8 mouse cellular contexts compared by ENCODE assay signal in the genomic region with DNA sequence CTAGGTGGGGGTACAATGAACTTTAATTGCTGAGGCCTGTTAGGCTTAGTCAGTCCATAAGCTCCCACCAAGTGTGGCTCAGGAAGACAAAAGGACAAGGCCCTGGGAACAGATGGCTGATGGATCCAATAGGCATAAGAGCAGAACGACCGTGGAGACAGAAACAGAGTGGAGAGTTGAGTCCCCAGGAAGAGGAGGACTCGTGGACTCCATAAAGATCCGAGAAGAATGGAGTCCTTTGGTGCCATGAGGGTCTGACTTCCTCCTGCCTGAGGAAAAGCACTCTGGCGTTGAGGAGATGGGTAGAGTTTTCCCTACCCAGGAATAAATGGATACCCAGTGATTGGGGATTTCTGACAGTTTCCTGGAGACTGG. TPM values are rescaled to one million over a fixed set of nuclear protein-coding genes. Genes with fewer than 3 reads are reported as not detected.
DNase-seq lines count a peak whose midpoint lies in the region; ATAC-seq and TF ChIP-seq lines count a peak whose summit lies in the region.

No protein-coding gene starts in this region.

- H3K9ac ChIP-seq in embryonic facial prominence, embryonic 11.5 days (replicated peaks; ENCODE audit: low read length), result peak overlapping the region; percentile 92
- peak overlapping the region; percentile 77; the same call in 1 of the 2 replicates for H3K9ac ChIP-seq in intestine, embryonic 14.5 days (ENCODE audit: low read length)
- H3K9ac ChIP-seq in neural tube, embryonic 11.5 days (ENCODE audit: low read length), result peak overlapping the region; percentile 95

- H3K4me2 ChIP-seq in embryonic facial prominence, embryonic 11.5 days (ENCODE audit: low read depth, low read length), result peak overlapping the region; percentile 97
- peak overlapping the region; percentile 84 for H3K4me2 ChIP-seq in intestine, embryonic 14.5 days (ENCODE audit: low read length)
- H3K4me2 ChIP-seq in neural tube, embryonic 11.5 days (ENCODE audit: low read depth), result peak overlapping the region; percentile 90

- no peak for ATAC-seq in embryonic facial prominence, embryonic 11.5 days (replicated peaks; ENCODE audit: insufficient number of reproducible peaks, low FRiP score, low TSS enrichment, low read depth)
- no peak for ATAC-seq in intestine, embryonic 14.5 days (replicated peaks; ENCODE audit: low FRiP score, low TSS enrichment, low read depth)
- 0 out of 2 replicates have a peak, but pooled peaks have one; percentile 28 for ATAC-seq in neural tube, embryonic 11.5 days (ENCODE audit: insufficient read depth, low FRiP score, low TSS enrichment)

- H3K4me1 ChIP-seq in kidney, adult 2 months (ENCODE audit: control insufficient read depth, insufficient read depth, low read length), result no peaks in the 10 kb centered on the region; the same call in 1 of the 2 replicates
- H3K4me1 ChIP-seq in embryonic facial prominence, embryonic 11.5 days (ENCODE audit: control insufficient read depth, insufficient read depth, low read length), result peaks cover 9% of the 10 kb centered on the region; the same call in 1 of the 2 replicates
- H3K4me1 ChIP-seq in intestine, embryonic 14.5 days (replicated peaks; ENCODE audit: control insufficient read depth, insufficient read depth, low read length), result peaks cover 24% of the 10 kb centered on the region
- H3K4me1 ChIP-seq in neural tube, embryonic 11.5 days (ENCODE audit: control insufficient read depth, insufficient read depth, low read length), result peaks cover 16% of the 10 kb centered on the region

- 46% methylated on average over 5 of the region's 5 CpGs for WGBS in kidney, adult 2 months
- 20% methylated on average over 5 of the region's 5 CpGs for WGBS in embryonic facial prominence, embryonic 11.5 days
- WGBS in intestine, embryonic 14.5 days, result 28% methylated on average over 5 of the region's 5 CpGs
- 15% methylated on average over 5 of the region's 5 CpGs for WGBS in neural tube, embryonic 11.5 days

- no peak for TF ChIP-seq CTCF in kidney, adult 2 months (conservative IDR thresholded peaks at IDR 0.05; ENCODE audit: insufficient read depth, insufficient read length, low read depth, low read length)

- H3K36me3 ChIP-seq in kidney, adult 2 months (ENCODE audit: control insufficient read depth, insufficient read depth, low read length), result no peaks in the 10 kb centered on the region
- H3K36me3 ChIP-seq in embryonic facial prominence, embryonic 11.5 days (replicated peaks; ENCODE audit: control insufficient read depth, insufficient read depth, low read depth, low read length), result no peaks in the 10 kb centered on the region
- H3K36me3 ChIP-seq in intestine, embryonic 14.5 days (ENCODE audit: control insufficient read depth, insufficient read depth, low read length), result no peaks in the 10 kb centered on the region
- H3K36me3 ChIP-seq in neural tube, embryonic 11.5 days (ENCODE audit: control insufficient read depth, insufficient read depth, low read length), result no peaks in the 10 kb centered on the region

- H3K27me3 ChIP-seq in kidney, adult 2 months (replicated peaks; ENCODE audit: control insufficient read depth, insufficient read depth, low read length), result no peaks in the 10 kb centered on the region
- H3K27me3 ChIP-seq in embryonic facial prominence, embryonic 11.5 days (ENCODE audit: control insufficient read depth, insufficient read depth, low read length), result no peaks in the 10 kb centered on the region; the same call in 1 of the 2 replicates
- no peaks in the 10 kb centered on the region for H3K27me3 ChIP-seq in intestine, embryonic 14.5 days (replicated peaks; ENCODE audit: control insufficient read depth, insufficient read depth, low read length)
- H3K27me3 ChIP-seq in neural tube, embryonic 11.5 days (ENCODE audit: control insufficient read depth, insufficient read depth, low read length), result 0 out of 2 replicates have a peak, but pooled peaks cover 2% of the 10 kb centered on the region

- DNase-seq in kidney, adult 18-20 months, result peak; percentile 25
- no peak for DNase-seq in kidney, adult 2 months
- DNase-seq in embryonic facial prominence, embryonic 11.5 days (ENCODE audit: low spot score), result no peak
- DNase-seq in intestine, embryonic 14.5 days (ENCODE audit: low spot score), result no peak
- DNase-seq in neural tube, embryonic 11.5 days (ENCODE audit: low spot score), result peak; percentile 45
- DNase-seq in adrenal gland, postnatal 14 days, result no peak
- DNase-seq in yolk sac, embryonic 10.5 days (ENCODE audit: low spot score), result no peak
- no peak for DNase-seq in gastrocnemius, postnatal 25 days

- no peak overlapping the region for H3K4me3 ChIP-seq in kidney, adult 2 months (ENCODE audit: insufficient read depth, low read depth, low read length)
- peak overlapping the region; percentile 69 for H3K4me3 ChIP-seq in embryonic facial prominence, embryonic 11.5 days (ENCODE audit: low read depth, low read length)
- H3K4me3 ChIP-seq in intestine, embryonic 14.5 days (ENCODE audit: low read depth, low read length), result peak overlapping the region; percentile 57
- H3K4me3 ChIP-seq in neural tube, embryonic 11.5 days (ENCODE audit: low read depth, low read length), result peak overlapping the region; percentile 63; the same call in 1 of the 2 replicates

- no peaks in the 10 kb centered on the region for H3K9me3 ChIP-seq in embryonic facial prominence, embryonic 11.5 days (replicated peaks; ENCODE audit: control insufficient read depth, low read length)
- H3K9me3 ChIP-seq in intestine, embryonic 14.5 days (ENCODE audit: control insufficient read depth, low read length), result peaks cover 3% of the 10 kb centered on the region; the same call in 1 of the 2 replicates
- no peaks in the 10 kb centered on the region for H3K9me3 ChIP-seq in neural tube, embryonic 11.5 days (ENCODE audit: control insufficient read depth, low read length)

- H3K27ac ChIP-seq in kidney, adult 2 months (ENCODE audit: insufficient read depth, low read depth, low read length), result no peak overlapping the region
- peak overlapping the region; percentile 59; the same call in 1 of the 2 replicates for H3K27ac ChIP-seq in embryonic facial prominence, embryonic 11.5 days (replicated peaks; ENCODE audit: low read depth, low read length)
- H3K27ac ChIP-seq in intestine, embryonic 14.5 days (ENCODE audit: low read depth), result peak overlapping the region; percentile 11; the same call in 1 of the 2 replicates
- peak overlapping the region; percentile 87 for H3K27ac ChIP-seq in neural tube, embryonic 11.5 days (ENCODE audit: low read depth, low read length)

- TF ChIP-seq POLR2A in kidney, adult 2 months (IDR thresholded peaks at IDR 0.05; ENCODE audit: low read depth, low read length), result no peak

RNA-seq across cellular contexts. Expression of a gene that starts 1.1 kb away (rescaled TPM):
- polyA plus RNA-seq in kidney, adult 2 months (2012; rRNA removed), result 38.0 and 41.5 TPM in 2 replicates
- 16.6 and 18.2 TPM in 2 replicates for polyA plus RNA-seq in embryonic facial prominence, embryonic 11.5 days (2014; fragmentation: Nextera tagmentation; extraction: Ambion mirVana)
- 11.1 and 12.1 TPM in 2 replicates for polyA plus RNA-seq in intestine, embryonic 14.5 days (2014; fragmentation: Nextera tagmentation; extraction: Ambion mirVana)
- polyA plus RNA-seq in neural tube, embryonic 11.5 days (2014; fragmentation: Nextera tagmentation; extraction: Ambion mirVana), result 29.0 and 37.4 TPM in 2 replicates
- total RNA-seq in adrenal gland, postnatal 14 days (2021), result 36.4 and 43.9 TPM in 2 replicates
- 10 to 100 TPM; 32.5 to 36.6 TPM for total RNA-seq in gastrocnemius, postnatal 25 days (2021)

RNA-seq across cellular contexts. Expression of a gene that starts 22.7 kb away (rescaled TPM):
- polyA plus RNA-seq in kidney, adult 2 months (2012; rRNA removed), result 2.2 and 2.4 TPM in 2 replicates
- 1.1 and 1.8 TPM in 2 replicates for polyA plus RNA-seq in embryonic facial prominence, embryonic 11.5 days (2014; fragmentation: Nextera tagmentation; extraction: Ambion mirVana)
- 0.74 and 1.2 TPM in 2 replicates for polyA plus RNA-seq in intestine, embryonic 14.5 days (2014; fragmentation: Nextera tagmentation; extraction: Ambion mirVana)
- 0.89 and 1.1 TPM in 2 replicates for polyA plus RNA-seq in neural tube, embryonic 11.5 days (2014; fragmentation: Nextera tagmentation; extraction: Ambion mirVana)
- total RNA-seq in adrenal gland, postnatal 14 days (2021), result 0.93 and 1.1 TPM in 2 replicates
- total RNA-seq in gastrocnemius, postnatal 25 days (2021), result under 1 TPM in 1 of 2 experiments, not detected in 1; 0.33 TPM

RNA-seq across cellular contexts. Expression of a gene that starts 25.6 kb away (rescaled TPM):
- polyA plus RNA-seq in kidney, adult 2 months (2012; rRNA removed), result 374 and 465 TPM in 2 replicates
- 76.3 and 84.7 TPM in 2 replicates for polyA plus RNA-seq in embryonic facial prominence, embryonic 11.5 days (2014; fragmentation: Nextera tagmentation; extraction: Ambion mirVana)
- polyA plus RNA-seq in intestine, embryonic 14.5 days (2014; fragmentation: Nextera tagmentation; extraction: Ambion mirVana), result 113 and 115 TPM in 2 replicates
- polyA plus RNA-seq in neural tube, embryonic 11.5 days (2014; fragmentation: Nextera tagmentation; extraction: Ambion mirVana), result 63.8 and 65.4 TPM in 2 replicates
- total RNA-seq in adrenal gland, postnatal 14 days (2021), result 91.7 and 99.5 TPM in 2 replicates
- total RNA-seq in gastrocnemius, postnatal 25 days (2021), result 10 to 100 TPM; 37.5 to 39.6 TPM

RNA-seq across cellular contexts. Expression of a gene that starts 38.1 kb away (rescaled TPM):
- 8.3 and 8.6 TPM in 2 replicates for polyA plus RNA-seq in kidney, adult 2 months (2012; rRNA removed)
- 2.1 and 3.2 TPM in 2 replicates for polyA plus RNA-seq in embryonic facial prominence, embryonic 11.5 days (2014; fragmentation: Nextera tagmentation; extraction: Ambion mirVana)
- 4.2 TPM in 2 replicates for polyA plus RNA-seq in intestine, embryonic 14.5 days (2014; fragmentation: Nextera tagmentation; extraction: Ambion mirVana)
- 5.4 and 5.7 TPM in 2 replicates for polyA plus RNA-seq in neural tube, embryonic 11.5 days (2014; fragmentation: Nextera tagmentation; extraction: Ambion mirVana)
- total RNA-seq in adrenal gland, postnatal 14 days (2021), result 7.2 and 9.9 TPM in 2 replicates
- 10 to 100 TPM; 10.7 to 12.1 TPM for total RNA-seq in gastrocnemius, postnatal 25 days (2021)

RNA-seq across cellular contexts. Expression of a gene that starts 38.3 kb away (rescaled TPM):
- polyA plus RNA-seq in kidney, adult 2 months (2012; rRNA removed), result 0.09 and 0.12 TPM in 2 replicates
- 2.8 and 3.0 TPM in 2 replicates for polyA plus RNA-seq in embryonic facial prominence, embryonic 11.5 days (2014; fragmentation: Nextera tagmentation; extraction: Ambion mirVana)
- polyA plus RNA-seq in intestine, embryonic 14.5 days (2014; fragmentation: Nextera tagmentation; extraction: Ambion mirVana), result 2.9 and 3.9 TPM in 2 replicates
- polyA plus RNA-seq in neural tube, embryonic 11.5 days (2014; fragmentation: Nextera tagmentation; extraction: Ambion mirVana), result 2.4 and 3.4 TPM in 2 replicates
- 0.30 TPM in 1 of 2 replicates, not detected in the other for total RNA-seq in adrenal gland, postnatal 14 days (2021)
- total RNA-seq in gastrocnemius, postnatal 25 days (2021), result under 1 TPM in 1 of 2 experiments, not detected in 1; 0.13 TPM

Comparison
In these comparisons a context has a peak if more than half of its experiments do, and no peak if none do; other contexts are left out.
1. DNase-seq: peak in kidney, adult 18-20 months (single experiment) and neural tube, embryonic 11.5 days (single experiment); none in kidney, adult 2 months (single experiment), embryonic facial prominence, embryonic 11.5 days (single experiment), intestine, embryonic 14.5 days (single experiment), adrenal gland, postnatal 14 days (single experiment), yolk sac, embryonic 10.5 days (single experiment) and gastrocnemius, postnatal 25 days (single experiment).
2. Peak in every context shown above with its lines, with median percentiles within 50 percentile points of each other: H3K4me2 ChIP-seq and H3K9ac ChIP-seq.